Mouse (Mus musculus) fat pad, adult 2 months (tissue): ENCODE data around the gene C1s1.
"Not testable (repeated sequence)": the region's sequence is repeated elsewhere in the genome, so short reads cannot be mapped to it uniquely, and the experiment has no call there.

Experiments used
- DNase-seq: peaks from one replicate; pipeline ENCODE4 v3.0.0-alpha.2; 2011; ENCODE audit warnings: low read depth, low spot score; ENCODE audit errors: extremely low read depth

Gene C1s1

GRCm38 (mm10) chr6:124542284-124542683, at the start of gene C1s1:
Gene C1s1 (minus strand): TSS chr6:124542359.
- not testable (repeated sequence) for DNase-seq

GRCm38 (mm10) chr6:124588771-124589170, 46.6 kb upstream of the C1s1 start:
- no peak for DNase-seq

- DNase-seq = no peak
Measured at GRCm38 (mm10) chr6:124586266-124586665, 44.1 kb upstream of the C1s1 start.

- DNase-seq = no peak
Measured at GRCm38 (mm10) chr6:124585761-124586160, 43.6 kb upstream of the C1s1 start.

- DNase-seq = no peak
Measured at GRCm38 (mm10) chr6:124584935-124585334, 42.8 kb upstream of the C1s1 start.

GRCm38 (mm10) chr6:124582231-124582630, 40.1 kb upstream of the C1s1 start:
- no peak for DNase-seq

- DNase-seq = not testable (repeated sequence)
Measured at GRCm38 (mm10) chr6:124580155-124580554, 38.0 kb upstream of the C1s1 start.

- not testable (repeated sequence) for DNase-seq
Measured at GRCm38 (mm10) chr6:124575155-124575678, 33.1 kb upstream of the C1s1 start.

GRCm38 (mm10) chr6:124570026-124570425, 27.9 kb upstream of the C1s1 start, which contains the start of gene C1rb:
Gene C1rb (plus strand): TSS chr6:124570294.
- no peak for DNase-seq

GRCm38 (mm10) chr6:124561611-124562010, 19.5 kb upstream of the C1s1 start:
- not testable (repeated sequence) for DNase-seq

- DNase-seq = not testable (repeated sequence)
Measured at GRCm38 (mm10) chr6:124561156-124561555, 19.0 kb upstream of the C1s1 start.

GRCm38 (mm10) chr6:124555956-124556355, 13.8 kb upstream of the C1s1 start:
- not testable (repeated sequence) for DNase-seq

- no peak for DNase-seq
Measured at GRCm38 (mm10) chr6:124552766-124553165, 10.6 kb upstream of the C1s1 start.

GRCm38 (mm10) chr6:124549023-124549550, 6.9 kb upstream of the C1s1 start:
- no peak for DNase-seq

- DNase-seq = not testable (repeated sequence)
Measured at GRCm38 (mm10) chr6:124547979-124548378, 5.8 kb upstream of the C1s1 start.

GRCm38 (mm10) chr6:124545425-124545824, 3.3 kb upstream of the C1s1 start:
- no peak for DNase-seq

- no peak for DNase-seq
Measured at GRCm38 (mm10) chr6:124544466-124544865, 2.3 kb upstream of the C1s1 start.

- DNase-seq = not testable (repeated sequence)
Measured at GRCm38 (mm10) chr6:124541176-124541575, 983 bp downstream of the C1s1 start.

- DNase-seq = not testable (repeated sequence)
Measured at GRCm38 (mm10) chr6:124536125-124536829, 5.9 kb downstream of the C1s1 start.

- DNase-seq = no peak
Measured at GRCm38 (mm10) chr6:124531077-124531476, 11.1 kb downstream of the C1s1 start.

GRCm38 (mm10) chr6:124527881-124528280, 14.3 kb downstream of the C1s1 start:
- DNase-seq = no peak

- not testable (repeated sequence) for DNase-seq
Measured at GRCm38 (mm10) chr6:124522082-124522481, 20.1 kb downstream of the C1s1 start.
